Mouse (Mus musculus) adrenal gland, postnatal 14 days (tissue): ENCODE measurements around the gene Adgrb2. TPM values are rescaled to one million over a fixed set of nuclear protein-coding genes. Genes with fewer than 3 reads are reported as not detected.
A peak's percentile ranks its signal among the peaks of the same experiment; 100 is the strongest.

Experiments
- DNase-seq: peaks from one replicate; pipeline ENCODE4 v3.0.0; 2021; ENCODE audit warnings: mixed read lengths
- long read RNA-seq, 2 experiments: library from polyadenylated mRNA; stranded (forward); transcript quantifications; one replicate each; pipeline ENCODE4 v2.0.0; 2021
- total RNA-seq: library from RNA; stranded (reverse); gene quantifications from 2 replicates; pipeline ENCODE4 v1.2.3, GENCODE M21; 2021

Gene Adgrb2
- 16.0 and 17.3 TPM in 2 replicates for total RNA-seq
- long read RNA-seq, experiment 1, partial matches to known transcripts: 12 of 16 reads
- long read RNA-seq, experiment 1, other reads (novel, unspliced or antisense): 4 of 16 reads
- long read RNA-seq, experiment 2, full-length matches to known transcripts: 1 of 8 reads
- long read RNA-seq, experiment 2, partial matches to known transcripts: 4 of 8 reads
- long read RNA-seq, experiment 2, other reads (novel, unspliced or antisense): 3 of 8 reads

DNA sequence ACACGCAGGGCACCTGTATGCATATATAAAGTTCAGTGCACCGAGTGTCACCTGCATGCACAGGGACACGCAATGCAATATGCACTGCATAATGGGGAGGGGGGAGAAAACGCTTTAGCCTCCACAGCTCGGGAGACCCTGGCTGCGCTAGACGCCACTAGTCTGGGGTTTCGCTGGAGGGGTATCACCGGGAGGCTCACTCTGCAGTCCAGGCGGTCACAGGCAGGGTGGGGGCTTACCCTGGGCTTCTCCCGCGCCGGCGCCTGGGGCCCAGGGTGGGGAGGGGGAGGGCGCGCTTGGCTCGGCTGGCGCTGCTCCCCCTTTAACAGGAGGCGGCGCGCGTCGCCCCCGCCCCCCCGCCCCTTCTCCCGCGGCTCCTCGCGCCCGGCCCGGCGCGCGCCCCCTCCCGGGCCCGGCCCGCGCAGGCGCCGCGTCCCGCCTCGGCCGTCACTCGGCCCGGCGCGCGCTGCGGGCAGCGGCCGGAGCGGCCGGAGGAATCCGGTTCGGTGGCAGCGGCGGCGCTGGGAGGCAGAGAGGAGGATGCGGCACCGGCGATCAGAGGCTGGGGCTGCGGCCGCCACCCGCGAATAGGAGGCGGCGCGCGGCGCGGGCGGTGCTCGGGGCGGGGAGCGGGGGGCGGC, at the start of gene Adgrb2:
Adgrb2 (plus strand) TSS at position 450 of the 641 bp plus-strand sequence.
- peak; percentile 62 for DNase-seq

- peak; percentile 72 for DNase-seq
Observed at GRCm38 (mm10) chr4:129951359-129951821, 33.3 kb upstream of the Adgrb2 start.

DNA sequence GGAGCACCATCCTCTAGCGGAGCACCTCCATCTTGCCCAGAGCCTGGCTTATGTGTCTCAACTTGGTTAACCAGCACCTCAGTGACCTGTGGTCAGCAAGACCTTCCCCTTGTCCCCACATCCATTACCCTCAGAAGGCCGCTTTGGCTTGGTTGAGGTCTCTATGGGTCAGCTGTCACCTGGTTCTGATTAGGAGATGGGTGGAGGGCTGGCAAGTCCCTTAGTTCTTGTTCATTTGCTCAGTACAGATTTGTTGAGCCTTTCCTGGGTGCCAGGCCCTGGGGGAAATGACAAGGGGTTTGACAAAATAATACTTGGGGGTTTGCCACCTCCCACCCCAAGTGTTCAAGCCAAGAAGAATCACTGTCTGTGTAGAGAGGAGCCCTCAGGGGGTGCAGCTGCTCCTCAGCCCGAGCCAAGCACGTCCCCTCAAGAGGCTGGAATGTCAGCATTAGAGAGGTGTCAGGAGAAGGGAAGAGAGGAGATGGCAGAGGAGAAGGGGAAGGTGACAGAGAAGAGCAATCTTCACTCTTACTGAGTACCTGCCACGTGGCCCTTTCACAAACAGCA, 32.3 kb upstream of the Adgrb2 start:
- DNase-seq: no peak

DNA sequence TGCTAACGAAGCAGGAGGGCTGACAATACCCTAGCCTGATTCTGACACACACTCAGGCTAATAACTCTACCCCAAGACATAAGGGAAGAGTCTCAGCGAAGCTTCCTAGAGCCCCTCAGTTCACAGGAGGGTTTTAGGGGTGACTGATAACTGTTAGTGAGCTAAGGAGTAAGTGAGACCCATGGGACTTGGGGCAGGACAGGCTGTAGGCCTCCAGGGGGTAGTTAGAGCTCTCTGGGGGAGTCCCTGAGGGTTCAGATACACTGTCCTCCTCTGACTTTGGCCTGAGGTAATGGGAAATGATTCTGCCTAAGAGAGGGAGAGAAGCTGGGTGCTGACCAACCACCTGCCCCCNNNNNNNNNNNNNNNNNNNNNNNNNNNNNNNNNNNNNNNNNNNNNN, 30.1 kb upstream of the Adgrb2 start:
- DNase-seq: no peak

GRCm38 (mm10) chr4:129960180-129960944, 24.3 kb upstream of the Adgrb2 start:
- DNase-seq: peak; percentile 87

DNA sequence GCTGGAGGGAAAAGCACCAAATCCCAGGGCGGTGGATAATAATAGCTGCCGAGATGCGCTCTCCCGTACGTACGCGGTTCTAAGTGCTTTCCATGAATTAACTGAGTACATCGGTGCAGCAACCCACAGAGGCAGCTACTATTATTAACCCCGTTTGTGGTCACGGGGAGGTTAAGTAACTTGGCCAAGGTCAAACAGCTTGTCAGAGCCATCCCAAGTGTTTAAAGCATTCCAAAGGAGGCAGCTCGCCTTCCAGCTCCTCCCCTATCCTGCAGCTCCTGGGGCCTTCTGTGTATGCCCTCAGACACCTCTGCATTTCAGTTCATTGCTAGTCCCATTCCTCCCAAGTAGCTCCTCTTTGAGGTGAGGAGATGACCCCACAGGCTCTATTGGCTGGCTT, 19.4 kb upstream of the Adgrb2 start:
- DNase-seq: no peak

DNA sequence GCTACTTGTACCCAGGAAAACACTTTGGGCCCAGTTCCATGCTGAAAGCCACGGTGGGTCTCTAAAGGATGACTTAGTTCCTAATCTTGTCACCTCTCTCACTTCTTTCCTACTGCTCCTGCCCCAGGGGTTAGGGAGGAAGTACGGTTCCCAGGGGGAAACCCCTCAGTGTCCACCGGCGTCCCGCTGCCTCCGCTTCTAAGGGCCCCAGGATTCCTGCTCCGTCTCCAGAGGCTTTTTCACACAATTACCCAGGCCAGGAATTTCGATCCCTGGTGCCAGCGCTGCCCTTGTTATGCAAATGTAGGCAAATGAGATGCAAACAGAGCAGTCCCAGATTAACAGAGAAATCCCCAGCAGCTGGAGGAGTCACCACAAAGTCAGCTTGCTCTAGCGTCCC, 18.5 kb upstream of the Adgrb2 start:
- DNase-seq: no peak

- DNase-seq: peak; percentile 64
Observed at GRCm38 (mm10) chr4:129967024-129968014, 17.4 kb upstream of the Adgrb2 start.

- DNase-seq: no peak
Observed at GRCm38 (mm10) chr4:129970168-129970567, 14.5 kb upstream of the Adgrb2 start.

DNA sequence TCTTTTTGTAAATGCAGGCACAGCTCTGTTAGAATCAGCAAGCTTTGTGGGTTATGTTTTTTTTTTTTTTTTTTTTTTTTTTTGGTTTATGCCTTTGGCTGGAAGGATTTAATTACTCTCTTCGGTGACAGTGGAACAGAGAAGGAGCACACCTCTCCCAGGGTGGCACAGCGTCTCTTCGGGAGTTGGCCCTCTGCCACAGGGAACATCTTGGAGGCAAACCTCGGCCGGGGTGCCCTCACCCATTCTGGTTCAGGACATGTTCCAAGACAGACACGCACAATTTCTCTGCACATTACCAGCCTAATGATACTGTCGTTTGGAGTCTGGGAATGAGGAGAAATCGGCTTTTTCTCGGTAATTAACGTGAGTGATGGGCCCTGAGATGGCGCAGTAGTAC, 13.8 kb upstream of the Adgrb2 start:
- DNase-seq: no peak

- DNase-seq: no peak
Observed at GRCm38 (mm10) chr4:129971989-129972388, 12.7 kb upstream of the Adgrb2 start.

- no peak for DNase-seq
Observed at GRCm38 (mm10) chr4:129974285-129974684, 10.4 kb upstream of the Adgrb2 start.

- DNase-seq: peak; percentile 77
Observed at GRCm38 (mm10) chr4:129977256-129977655, 7.4 kb upstream of the Adgrb2 start.

GRCm38 (mm10) chr4:129978227-129978626, 6.4 kb upstream of the Adgrb2 start:
- no peak for DNase-seq

GRCm38 (mm10) chr4:129978930-129979329, 5.7 kb upstream of the Adgrb2 start:
- no peak for DNase-seq

DNA sequence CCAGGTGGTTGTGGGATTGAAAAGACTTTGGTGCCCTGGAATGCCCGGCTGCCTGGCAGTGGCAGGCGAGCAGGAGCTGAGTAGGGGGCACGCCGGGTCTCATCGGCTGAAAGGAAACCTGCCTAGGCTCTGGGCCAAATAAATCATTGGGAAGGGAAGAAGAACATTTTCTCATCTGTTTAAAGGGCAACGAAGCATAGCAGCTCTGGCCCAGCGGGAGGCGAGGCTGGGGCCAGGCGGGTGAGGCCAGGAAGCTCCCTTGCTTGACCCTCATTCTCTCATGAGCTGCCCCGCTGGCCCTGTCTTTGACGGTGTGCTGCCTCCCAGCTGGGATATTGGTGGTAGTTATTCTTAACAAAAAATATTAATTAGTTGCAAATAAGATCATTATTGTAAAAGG, 3.0 kb upstream of the Adgrb2 start:
- no peak for DNase-seq

DNA sequence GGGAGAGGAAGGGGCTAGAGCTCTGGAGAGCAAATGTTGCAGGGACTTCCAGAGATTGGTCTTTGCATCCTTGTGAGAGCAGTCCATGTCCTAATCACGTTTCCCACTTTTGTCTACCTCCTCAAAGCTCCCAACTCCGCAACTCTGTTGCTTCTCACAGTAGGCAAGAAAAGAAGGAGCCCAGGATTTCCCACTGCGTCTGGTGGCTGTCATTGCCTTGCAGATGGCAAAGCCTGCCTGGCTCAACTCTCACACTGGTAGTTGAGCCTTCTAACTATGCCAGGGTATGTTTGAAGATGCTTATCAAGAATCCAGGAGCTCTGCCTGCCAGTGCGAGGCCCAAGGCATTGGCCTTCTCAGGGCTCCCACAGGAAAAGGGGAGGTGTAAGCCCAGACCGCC, 1.6 kb upstream of the Adgrb2 start:
- no peak for DNase-seq

DNA sequence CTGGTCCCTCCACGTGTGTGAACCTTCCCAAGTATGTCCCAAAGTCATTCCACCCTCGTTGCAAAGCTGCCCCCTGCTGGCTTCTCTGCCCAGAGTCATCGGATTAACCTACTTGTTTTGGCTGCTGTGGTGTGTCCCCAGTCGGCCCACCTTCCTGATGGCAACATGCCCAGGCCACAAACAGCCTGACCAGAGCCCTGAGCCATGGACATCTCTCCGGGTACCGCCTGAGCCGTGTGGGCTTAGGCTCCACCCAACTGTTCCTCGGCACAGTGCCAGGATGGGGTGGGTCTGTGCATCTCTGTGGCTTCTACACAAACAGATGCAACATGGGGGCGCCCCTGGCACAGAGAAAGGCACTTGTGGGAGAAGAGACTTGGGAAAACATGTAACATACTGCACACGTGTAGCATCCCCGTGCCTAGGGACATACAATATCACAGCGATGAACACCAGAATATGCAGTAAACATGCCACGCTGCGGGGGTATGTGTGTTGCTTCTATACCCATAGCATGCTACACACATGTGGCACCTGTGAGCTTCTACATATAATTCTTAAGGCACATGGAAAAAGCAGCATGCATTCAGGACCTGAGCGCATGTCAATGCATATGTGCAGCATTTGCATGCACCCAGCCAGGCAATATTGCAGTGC, 778 bp upstream of the Adgrb2 start:
- peak; percentile 90 for DNase-seq

- no peak for DNase-seq
Observed at GRCm38 (mm10) chr4:129985161-129985670, 546 bp downstream of the Adgrb2 start.

GRCm38 (mm10) chr4:129985671-129986441, 1.2 kb downstream of the Adgrb2 start:
- peak; percentile 83 for DNase-seq
